Mouse (Mus musculus) thymus, postnatal 10 days (tissue): ENCODE measurements around the gene Lrrc74a.

Experiments
- DNase-seq, 2 experiments: peaks; one replicate each; pipeline ENCODE4 v3.0.0; 2021; ENCODE audit warnings: low spot score in 2 of 2

Gene Lrrc74a

DNA sequence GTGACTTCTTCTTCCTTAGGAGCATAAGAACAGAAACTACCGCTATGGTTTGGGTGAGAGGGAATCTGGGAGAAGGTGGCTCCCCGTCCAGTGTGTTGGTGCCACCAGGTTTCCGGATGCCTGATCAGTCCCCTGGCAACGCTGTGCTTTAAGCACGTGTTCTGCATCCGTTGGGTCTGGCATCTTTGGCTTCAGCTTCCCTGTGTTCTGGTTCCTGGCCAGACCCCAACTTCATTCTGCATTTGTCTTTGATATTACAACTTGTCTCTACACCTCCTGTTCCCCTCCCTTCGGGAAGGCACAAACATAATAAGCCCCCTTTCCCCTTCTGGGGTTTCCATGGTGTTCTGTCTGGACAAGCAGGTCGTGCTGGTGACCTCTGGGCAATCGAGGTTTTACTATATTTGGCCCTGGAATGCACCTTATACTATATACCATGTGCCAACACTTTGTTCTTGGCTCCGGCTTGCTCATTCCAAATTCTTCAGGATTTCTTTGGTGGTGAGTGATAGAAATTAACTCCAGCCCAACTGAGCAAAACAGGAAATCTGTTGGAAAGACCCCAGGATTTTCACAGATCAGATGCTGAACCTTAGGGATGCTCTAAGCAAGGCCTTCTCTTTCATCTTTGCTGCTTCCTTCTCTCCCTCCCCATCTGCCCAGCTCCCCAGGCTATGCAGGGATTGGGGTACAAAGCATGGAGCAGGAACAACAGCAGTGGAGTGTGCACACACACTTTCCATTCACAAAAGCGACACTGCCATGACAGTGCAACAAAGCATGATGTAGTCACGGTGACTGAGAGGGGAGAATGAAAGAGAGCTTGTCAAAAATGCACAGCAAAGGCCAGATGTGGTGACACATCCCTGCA is 52.2 kb downstream of the Lrrc74a start:
- DNase-seq = no peak

GRCm38 (mm10) chr12:86787020-86787553 is 52.9 kb downstream of the Lrrc74a start:
- no peak for DNase-seq

- DNase-seq = no peak
These were observed 56.1 kb downstream of the Lrrc74a start for GRCm38 (mm10) chr12:86790100-86790848.

DNA sequence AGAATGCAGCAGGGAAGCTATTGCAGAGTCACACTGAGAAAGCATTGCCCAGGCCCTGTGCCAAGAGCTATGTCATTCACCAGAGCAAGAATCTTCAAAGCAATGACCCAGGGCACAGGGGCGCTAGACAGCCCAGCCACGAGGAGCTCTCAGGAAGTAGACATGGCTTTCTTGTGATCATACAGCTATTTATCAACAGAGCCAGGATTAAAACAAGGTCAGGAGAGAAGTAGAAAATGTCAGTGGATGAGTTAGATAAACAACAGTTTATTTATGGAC is 56.6 kb downstream of the Lrrc74a start:
- no peak for DNase-seq

DNA sequence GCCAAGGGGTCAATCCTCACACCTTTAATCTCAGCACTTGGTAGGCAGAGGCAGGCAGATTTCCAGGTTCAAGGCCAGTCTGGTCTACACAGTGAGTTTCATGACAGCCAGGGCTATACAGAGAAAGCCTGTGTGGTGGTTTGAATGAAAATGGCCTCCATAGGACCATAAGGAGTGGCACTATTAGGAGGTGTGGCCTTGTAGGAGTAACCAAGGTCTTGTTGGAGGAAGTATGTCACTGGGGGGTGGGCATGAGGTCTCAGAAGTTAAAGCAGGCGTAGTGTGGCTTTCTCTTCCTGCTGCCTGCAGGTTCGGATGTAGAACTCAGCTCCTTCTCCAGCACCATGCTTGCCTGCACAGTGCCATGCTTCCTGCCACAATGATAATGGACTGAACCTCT is 57.8 kb downstream of the Lrrc74a start:
- DNase-seq = no peak

DNA sequence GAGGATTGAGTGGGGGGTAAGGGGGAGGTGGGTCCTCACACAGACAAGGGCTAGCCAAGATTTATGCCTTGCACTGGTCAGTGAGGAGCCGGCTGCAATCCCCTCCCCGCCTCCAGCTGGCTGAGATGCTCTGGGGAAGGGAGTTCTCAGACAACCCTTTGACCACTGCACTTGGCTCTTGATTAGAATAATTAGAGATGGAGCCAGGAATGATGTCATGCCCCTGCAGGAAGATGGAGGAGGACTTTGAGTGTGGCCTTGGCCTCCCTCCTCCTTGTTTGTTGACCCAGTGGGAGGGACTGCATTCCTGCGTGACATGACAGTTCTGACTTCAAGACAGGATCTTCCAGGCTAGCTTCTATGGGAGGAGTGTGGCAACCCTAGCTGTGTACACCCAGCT is 59.7 kb downstream of the Lrrc74a start:
- no peak for DNase-seq

DNA sequence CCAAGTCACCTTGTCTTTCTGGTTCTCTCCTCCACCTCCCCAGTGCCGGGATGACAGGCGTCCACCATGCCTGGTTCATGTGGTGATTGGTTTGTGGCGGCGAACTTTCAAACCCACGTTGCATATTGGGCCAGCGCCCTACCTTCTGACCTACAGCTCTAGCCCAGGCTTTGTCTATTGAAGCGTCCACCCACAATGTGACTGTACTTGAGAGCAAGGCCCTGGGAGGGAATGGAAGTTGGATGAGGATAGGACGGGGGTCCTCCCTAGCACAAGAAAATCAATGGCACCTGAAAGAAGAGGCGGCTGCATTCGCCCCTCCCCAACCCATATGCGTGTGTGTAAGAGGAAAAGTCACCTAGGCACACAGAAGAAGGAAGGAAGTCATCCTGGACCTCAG is 60.2 kb downstream of the Lrrc74a start:
- DNase-seq = no peak

GRCm38 (mm10) chr12:86795076-86795837 is 61.1 kb downstream of the Lrrc74a start:
- no peak for DNase-seq

DNA sequence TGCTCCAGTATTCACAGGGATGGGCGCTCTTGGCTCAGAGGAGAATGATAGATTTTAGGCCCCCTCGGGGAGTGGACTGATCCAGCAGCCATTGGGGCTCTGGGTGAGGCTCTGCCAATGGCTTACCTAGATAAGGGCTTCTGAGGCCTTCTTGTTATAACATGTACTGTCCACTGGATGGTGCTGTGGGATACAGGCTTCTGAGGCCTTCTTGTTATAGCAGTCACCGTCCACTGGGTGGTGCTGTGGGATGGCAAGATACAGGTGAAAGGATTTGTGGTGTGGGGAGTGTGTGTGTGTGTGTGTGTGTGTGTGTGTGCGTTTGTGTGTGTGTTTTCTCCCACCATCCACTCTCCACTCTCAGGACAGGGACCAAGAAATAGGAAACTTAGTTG is 61.7 kb downstream of the Lrrc74a start:
- peak in 1 of 2 experiments; percentile 81 for DNase-seq

DNA sequence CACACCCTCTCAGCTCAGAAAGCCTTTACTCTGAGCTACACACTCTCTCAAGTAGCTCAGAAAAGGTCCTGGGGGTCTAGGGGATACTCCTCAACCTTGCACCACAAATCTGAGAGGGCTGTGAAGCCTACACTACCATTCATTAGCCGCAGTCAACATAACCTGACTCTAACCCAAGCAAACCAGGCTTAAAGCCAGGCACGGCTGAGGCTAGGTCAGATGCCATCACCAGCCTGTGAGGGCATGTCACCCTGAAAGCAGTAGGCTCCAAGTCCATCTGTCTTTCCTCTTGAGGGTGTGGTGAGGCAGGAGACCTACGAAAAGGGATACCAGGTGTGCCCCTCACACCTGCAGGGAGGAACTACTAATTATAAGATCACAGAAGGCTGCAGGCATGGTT is 62.2 kb downstream of the Lrrc74a start:
- DNase-seq = no peak

GRCm38 (mm10) chr12:86797771-86798170 is 63.6 kb downstream of the Lrrc74a start:
- DNase-seq = no peak

DNA sequence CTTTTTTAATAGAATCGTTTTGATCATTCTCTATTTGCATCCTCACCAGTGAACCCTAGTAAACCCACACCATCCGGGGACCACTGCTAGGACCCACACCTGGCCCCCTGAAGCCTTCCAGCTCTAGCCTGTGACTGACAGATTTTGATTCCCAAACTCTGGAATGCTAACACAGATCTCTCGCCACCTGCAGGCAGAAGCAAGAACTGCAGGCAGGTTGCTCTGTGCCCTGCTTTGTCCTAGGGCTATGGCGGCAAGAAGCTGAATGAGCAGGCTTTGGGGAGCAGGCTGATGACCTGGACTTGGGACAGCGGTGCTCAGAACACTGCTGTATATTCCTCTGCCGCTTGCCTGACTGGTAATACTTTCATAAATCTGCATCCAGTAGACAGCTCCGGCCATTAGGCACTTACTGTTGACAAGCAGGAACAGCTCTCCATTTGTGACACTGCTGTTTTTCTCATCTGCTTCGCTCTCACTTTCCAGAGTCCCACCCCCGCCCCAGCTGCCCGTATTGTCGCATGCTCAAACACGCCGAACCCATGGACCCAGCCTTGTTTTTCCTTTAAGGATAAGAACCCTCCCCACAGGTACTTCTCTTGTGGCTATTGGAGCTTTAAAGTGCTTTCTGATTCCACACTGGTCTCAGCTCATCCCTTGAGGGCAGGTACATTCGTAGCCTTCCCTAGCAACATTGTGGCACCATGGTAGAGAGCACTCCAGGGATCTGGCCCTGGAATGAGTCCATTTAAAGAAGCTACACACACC is 64.8 kb downstream of the Lrrc74a start:
- peak; percentile 68 to 84 for DNase-seq

GRCm38 (mm10) chr12:86799786-86800185 is 65.6 kb downstream of the Lrrc74a start:
- DNase-seq = no peak

DNA sequence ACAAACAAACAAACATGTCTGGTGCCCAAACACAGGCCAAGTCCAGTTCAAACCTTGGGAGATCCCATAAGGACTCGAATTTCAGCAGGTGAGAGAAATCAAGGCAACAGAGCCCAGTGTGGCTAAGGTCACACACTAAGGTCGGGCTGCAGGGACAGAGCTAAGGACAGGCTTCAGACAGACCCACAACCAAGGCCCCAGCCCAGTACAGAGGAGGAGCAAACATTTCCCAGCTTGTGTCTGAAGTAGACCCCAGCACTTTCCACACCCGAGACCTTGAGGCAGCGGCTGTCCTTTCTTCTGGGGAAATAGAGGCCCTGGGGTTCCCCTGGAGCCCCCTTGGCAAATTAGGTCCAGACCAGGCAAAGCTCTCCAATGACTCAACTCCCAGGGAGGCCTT is 66.2 kb downstream of the Lrrc74a start:
- DNase-seq = no peak

GRCm38 (mm10) chr12:86800765-86801147 is 66.6 kb downstream of the Lrrc74a start:
- no peak for DNase-seq

DNA sequence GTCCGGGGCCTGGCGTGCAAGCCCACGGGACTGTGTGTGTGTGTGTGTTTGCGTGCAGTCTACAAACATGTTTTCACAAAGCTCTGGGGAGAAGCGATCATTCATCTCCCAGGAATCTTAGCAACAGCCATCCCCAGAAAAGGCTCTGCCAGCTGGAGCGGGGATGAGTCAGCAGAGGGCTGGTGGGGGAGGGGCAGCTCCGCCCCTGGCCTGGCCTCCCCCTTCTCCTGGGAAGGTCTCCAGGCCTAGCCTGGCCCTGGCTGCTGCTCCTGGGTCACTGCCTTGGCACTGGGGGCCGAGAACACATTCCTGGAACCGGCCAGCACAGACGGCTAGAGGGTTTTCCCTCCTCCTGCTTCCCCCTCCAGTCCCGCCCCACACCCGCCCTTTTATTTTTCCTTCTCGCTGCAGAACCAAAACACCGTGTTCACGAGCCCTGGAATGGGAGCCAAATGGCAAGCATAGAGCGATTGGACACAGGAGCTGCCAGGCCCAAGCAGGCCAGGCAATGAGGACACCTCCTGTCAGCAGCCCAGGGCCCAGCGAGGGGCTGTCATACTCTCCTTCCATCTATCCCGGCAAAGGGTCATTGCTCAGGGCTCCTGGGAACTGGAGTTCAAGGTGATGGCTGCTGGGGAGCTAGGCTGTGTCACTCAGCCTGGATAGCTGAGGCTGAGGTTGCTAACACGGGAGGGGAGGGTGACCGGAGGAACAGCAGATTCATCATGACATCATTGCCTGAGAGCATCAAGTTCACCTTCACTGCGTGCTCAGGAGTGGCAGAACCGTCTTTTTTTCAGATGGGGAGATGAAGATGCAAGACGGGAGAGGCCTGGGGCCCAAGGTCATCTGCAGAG is 67.2 kb downstream of the Lrrc74a start:
- no peak for DNase-seq

GRCm38 (mm10) chr12:86802005-86802671 is 68.0 kb downstream of the Lrrc74a start:
- no peak for DNase-seq

- no peak for DNase-seq
These were observed 68.7 kb downstream of the Lrrc74a start for GRCm38 (mm10) chr12:86802899-86803298.

DNA sequence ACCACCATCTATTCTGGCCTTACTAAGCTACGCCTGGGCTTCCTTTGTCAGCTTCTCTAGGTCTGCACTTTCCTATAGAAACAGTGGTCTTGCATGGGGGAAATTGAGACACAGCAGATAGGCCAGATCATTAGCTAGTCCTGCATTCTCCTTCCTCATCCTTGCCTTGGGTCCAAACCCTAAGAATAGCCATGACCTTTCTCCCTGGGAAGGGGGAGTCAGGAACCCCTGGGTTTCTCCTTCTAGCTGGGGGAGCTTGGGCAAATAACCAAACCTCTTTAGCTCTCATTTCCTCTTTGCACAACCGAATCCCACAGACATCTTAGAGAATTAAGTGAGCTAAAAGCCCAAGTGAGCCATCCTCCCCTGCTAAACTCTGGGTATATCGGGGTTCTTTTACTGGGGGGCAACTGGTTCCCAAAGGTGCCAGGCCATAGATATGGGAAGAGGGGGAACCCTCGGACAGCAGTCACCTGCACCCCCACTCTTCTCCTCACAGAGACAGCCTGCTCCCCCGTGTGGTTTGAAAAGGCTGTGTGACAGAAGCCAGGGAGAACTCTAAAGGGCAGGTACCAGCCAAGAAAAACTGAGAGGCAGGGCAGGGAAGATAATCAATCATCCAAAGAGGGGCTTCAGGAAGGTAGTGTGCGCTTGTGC is 69.6 kb downstream of the Lrrc74a start:
- DNase-seq = peak in 1 of 2 experiments; percentile 50
